Mouse (Mus musculus) right cerebral cortex, postnatal 14 days (tissue): ENCODE data around the gene Hilpda.
A peak's percentile ranks its signal among the peaks of the same experiment; 100 is the strongest.

Experiments used
- DNase-seq: peaks from one replicate; pipeline ENCODE4 v3.0.0; 2022

Gene Hilpda

DNA sequence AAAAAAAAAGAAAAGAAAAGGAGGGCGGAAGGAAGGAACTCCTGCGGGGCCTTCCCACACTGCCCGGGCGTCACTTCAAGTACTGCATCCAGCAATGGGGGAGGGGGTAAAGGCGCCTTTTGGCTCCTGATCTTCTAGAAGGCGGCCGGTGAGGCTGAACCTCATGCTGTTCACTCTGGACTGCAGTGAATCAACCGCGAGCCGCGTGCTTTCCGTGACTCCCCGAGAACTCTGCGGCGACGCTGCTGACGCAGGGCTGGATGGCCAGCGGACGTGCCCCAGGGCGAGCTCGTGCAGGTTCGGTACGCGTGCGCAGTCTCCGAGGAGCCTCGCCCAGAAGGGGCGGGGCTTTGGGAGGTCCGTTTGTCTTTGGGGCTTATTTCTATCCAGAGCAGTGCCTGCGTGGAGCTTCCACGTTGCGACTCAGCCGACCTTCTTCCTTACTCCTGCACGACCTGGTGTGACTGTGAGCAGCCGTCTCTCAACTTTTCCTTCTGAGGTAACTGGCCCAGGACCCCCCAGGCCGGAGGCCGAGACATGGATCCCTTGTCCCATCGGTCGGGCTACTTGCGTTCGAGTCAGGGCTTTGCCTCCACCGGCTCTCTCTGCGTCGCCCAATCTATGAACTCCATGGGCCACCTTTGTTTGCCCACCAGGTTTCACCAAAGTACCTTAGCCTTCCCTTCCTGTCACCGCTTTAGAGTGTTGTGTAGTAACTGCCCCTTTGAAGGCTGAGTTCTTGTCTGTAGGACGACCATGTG, at the start of gene Hilpda:
Gene Hilpda, plus strand, starts transcription at position 177 of the 761 bp plus-strand sequence.
- DNase-seq, result peak; percentile 87

DNA sequence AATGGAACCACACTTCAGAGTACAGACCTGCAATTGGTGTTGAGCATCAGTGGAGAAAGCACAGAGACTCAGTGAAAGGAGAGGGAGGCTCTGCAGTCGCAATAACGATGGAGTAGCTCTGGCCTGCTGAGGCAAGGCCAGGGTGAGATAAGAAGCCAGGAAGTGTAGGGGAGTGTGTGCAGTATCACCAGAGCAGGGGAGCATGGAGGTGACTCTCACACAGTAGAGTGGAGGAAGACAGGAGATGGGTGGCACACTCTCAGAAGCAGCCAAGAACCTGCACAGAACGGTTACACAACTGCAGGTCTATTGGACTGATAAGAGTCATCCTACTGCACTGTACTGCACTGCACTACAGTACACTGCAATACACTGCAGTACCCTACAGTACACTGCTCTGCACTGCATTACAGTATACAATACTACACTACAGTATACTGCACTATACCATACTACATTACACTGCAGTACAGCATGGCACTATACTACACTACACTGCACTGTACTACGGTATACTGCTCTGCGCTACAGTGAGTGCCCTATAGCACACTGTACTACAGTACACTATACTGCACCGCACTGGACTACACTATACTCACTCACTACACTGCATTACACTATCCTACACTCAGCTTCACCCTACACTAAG, 42.9 kb upstream of the Hilpda start:
- DNase-seq, result no peak

DNA sequence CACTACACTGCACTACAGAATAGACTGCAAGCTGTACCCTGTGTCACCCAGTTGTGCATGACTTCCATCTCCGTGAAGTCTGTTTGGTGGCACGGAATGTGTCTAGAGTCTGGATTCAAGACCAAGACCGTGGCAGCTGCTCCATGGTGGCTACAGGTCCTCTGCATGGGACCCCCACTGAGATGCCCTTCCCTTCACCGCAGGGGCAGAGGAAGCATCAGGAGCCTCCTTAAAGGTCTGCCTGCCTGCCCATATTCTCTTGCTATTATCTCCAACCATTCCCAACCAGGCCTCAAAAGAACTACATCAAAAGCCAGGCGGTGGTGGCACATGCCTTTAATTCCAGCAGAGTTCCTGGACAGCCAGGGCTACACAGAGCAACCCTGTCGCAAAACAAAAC, 41.9 kb upstream of the Hilpda start:
- no peak for DNase-seq

DNA sequence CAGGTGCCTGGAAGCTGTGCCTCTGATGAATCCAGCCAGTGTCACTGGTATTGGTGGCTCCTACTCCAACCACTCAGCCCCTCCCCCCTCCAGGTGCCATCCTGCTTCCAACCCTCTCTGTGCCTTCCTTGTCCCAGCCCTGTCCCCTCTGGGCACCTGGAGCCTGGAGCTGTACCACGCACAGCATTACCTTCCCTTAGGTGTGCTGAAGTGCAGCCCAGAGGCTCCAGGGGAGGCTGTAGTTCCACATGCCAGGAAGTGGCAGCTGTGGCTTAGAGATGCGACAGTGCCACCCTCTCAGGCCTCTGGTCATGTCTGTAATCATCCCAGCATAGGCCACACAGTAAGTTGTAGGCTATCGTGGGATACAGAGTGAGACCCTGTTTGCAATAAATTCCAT, 40.5 kb upstream of the Hilpda start:
- DNase-seq, result no peak

DNA sequence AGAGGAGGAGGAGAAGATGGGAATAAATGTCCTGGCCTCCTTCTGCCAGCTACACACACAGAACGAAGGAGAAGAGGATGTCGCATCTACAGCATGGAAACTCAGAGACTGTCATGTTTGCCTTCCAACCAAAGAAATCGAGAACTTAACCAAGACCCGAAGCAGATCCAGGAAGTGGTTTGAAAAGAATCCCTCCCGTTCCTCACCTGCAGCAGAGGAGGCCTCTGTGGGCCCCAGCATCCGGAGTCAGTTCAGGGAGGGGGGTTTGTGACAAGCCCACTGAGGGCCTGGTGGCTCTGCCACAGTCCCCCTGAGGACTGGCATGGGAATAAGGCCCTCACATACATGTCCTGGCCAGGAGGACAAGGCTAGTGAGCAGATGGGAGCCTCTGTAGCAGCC, 40.0 kb upstream of the Hilpda start:
- DNase-seq, result no peak

DNA sequence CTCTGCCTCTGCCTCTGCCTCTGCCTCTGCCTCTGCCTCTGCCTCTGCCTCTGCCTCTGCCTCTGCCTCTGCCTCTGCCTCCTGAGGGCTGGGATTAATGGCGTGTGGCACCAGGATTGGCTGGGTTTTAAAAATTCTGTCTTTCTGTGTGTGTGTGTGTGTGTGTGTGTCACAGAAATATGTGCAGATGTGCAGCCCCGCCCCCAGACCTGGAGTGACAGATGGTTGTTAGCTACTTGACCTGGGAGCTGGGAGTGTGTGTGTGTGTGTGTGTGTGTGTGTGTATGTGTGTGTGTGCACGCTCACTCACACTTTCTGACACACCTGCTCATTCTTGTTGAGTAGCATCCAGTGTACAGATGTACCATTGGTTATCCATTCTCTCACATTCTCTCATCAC, 38.6 kb upstream of the Hilpda start:
- DNase-seq, result no peak

DNA sequence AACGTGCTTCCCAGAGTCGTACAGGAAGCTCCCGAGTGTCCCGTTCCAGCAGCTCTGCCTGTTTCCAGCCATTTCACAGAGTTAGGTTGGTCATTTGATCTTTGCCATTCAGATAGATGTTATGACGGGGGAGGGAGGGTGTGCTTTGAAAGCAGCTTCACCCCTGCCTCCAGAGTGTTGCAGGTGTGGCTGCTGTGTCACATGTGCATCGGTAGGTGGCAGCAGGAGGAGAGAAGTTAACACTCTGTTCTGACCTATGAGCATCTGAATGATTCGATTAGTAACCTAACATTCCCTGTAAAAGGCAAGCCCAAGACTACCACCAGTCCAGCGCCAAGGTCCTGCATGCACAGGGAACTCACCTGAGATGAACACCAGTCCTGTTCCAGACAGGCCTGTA, 38.0 kb upstream of the Hilpda start:
- DNase-seq, result no peak

DNA sequence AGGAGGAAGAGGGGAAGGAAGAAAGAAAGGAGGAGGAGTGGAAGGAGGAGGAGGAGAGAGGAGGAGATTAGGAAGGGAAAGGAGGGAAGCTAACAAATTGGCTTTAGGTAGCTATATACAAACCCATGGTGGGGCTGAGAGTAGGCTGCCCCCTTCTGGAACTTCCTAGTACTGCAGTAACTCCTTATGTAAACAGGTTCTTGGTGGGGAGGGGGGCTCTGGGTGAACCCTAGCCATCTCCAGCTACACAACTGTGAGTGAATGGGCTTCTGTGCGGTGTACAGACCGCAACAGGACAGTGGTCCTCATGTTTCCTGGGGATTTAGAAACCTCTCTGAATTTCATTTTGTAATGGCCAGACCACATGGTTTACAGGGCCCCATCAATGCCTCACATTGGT, 31.5 kb upstream of the Hilpda start:
- DNase-seq, result peak; percentile 27

DNA sequence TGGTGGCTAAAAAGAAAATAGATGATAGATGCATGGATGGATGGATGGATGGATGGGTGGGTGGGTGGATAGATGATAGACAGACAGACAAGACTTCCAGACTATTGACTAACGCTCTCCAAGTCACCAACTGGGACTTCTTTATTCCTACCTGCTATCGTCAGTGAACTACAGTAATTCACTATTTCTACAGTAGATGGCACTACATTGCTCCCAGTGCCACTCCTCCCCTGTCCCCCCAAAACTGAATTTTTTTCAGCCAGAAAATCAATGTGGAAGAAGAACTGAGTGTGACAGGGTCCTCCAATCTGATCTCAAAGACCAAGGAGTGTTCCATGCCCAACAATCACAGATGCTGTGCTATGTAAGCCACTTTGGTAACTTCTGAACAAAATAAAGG, 30.6 kb upstream of the Hilpda start:
- no peak for DNase-seq

DNA sequence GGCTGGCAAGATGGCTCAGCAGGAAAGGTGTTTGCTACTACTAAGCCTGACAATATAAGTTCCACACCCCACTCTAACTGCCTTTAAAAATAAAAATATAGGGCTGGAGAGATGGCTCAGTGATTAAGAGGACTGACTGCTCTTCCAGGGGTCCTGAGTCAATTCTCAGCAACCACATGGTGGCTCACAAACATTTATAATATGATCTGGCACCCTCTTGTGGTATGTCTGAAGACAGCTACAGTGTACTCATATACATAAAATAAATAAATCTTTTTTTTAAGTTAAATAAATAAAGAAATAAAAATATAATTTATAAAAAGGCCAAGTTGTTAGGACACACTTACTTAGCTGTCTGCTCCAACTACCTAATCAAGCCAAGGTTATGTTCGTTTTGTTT, 30.0 kb upstream of the Hilpda start:
- DNase-seq, result no peak

DNA sequence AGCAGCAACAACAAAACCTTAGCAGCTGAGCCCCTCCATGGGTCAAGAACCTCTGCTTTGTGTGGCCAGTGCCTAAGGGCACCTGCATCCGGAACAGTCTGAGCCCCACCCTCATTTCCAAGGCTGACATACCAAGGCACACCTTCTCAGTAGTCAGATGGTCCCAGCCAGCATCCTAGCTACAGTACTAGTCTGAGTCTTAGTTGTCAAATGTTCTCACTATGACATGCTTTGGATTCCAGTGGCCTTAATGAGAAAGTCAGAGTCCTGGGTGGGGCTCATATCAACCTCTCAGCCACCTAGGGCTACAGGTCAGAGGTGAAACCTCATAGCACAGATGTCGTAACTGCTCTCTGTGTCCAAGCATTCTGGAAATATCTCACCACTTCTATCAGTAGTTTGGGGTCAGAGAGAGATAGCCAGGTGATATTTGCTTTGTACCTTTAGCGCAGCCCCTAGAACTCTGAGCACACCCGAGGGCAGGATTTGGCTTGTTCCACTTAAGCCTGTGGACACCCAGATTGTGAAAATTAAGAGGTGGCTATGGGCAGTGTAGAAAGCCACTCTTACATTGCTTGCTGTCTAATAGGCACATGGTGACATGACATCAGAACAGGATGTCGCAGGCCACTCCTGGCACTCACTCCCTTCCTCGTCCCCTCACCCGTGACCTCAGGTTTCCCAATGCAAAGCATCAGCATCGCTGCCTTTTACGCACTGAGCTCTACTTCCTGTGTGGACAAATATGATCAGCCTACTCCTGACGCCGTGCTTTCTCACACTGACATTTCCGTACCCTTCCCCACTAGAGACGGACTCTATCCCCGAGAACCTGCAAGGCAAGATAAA, 26.8 kb upstream of the Hilpda start:
- DNase-seq, result no peak

DNA sequence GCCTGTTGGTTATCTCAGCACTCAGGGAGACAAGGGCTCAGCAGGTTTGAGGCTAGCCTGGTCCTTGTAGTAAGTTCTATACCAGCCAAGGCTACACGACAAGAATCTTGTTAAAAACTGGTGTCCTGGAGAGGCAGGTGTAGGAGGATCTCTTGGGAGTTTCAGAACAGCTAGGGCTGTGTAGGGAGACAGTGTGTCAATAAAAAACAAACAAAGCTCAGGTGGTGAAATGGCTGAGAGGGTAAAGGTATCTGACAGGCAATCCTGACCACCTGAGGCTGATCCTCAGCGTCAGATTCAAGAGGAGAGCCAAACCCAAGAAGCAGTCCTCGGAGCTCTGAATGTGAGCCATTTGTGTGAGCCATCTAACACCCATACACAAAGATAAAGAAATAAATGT, 26.1 kb upstream of the Hilpda start:
- no peak for DNase-seq

DNA sequence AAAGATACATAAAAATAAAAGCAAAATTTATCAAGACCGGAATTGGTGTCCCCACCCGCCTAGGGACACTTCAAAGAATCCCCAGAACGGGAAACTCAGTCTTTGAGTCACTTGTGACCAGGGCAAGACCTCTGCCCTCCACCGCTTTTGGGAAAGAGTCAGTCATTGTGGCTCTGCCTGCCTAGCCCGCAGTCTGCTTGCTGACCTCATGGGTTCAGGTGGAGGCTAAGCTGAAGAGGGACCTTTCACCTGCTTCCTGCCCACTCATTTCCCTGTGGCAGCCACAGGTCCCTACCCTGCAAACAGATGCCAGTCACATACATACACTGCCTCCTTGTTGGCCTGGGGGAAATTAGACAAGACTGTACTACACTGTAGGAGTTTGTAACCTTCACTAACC, 25.7 kb upstream of the Hilpda start:
- no peak for DNase-seq

DNA sequence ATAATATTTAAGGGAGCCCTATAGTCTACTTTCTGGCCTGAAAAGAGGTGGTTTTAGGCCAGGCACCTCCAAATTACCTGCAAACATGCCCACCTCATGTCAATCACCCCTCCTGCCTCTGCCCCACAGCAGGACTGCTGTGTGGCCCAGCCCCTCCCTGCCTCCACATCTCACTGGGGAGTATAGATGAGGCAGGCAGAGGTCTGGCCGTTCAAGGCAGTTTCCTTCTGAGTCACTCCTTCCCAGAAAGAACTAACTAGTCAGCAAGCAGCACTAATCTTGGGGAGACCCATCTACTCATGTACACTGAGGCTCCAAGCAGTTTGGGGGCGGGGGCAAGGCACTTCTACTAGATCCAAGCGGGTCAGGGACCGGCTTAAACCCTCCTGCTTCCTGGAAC, 25.2 kb upstream of the Hilpda start:
- no peak for DNase-seq

DNA sequence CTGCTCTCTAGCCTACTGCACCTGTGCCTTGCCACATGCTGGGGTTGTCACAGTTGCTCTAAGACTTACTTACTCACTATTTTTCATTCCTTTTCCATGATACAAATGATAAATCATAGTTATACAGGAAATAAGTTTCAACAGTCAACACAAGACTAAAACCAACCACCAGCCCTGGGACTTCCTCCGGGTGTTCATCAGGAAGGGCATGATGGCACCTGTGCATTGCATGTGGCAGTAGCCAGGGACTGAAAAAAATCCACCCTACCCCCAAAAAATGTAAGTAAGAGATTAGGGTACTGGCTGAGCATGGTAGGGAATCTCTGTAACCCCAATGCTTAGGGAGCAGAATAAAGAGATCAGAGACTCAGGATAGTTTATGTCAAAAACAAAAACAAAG, 12.9 kb upstream of the Hilpda start:
- no peak for DNase-seq

DNA sequence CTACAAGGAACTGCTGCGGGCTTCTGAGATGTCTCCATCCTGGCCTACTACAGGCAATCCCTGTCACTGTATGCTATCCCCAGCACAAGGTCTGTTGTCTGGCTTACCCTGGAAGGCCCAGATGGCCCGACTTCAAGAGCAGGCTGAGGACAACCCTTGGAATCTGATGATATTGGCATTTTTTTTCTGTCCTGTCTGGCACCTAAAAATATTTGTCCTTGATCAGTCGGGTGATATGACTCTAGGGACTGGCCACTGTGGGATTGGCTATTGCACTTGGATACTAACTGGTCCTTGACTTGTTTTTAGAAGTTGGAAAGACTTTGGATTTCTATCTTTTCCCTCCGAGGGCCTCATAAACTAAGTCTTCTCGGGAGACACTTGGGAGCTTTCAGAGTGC, 10.5 kb upstream of the Hilpda start:
- no peak for DNase-seq

DNA sequence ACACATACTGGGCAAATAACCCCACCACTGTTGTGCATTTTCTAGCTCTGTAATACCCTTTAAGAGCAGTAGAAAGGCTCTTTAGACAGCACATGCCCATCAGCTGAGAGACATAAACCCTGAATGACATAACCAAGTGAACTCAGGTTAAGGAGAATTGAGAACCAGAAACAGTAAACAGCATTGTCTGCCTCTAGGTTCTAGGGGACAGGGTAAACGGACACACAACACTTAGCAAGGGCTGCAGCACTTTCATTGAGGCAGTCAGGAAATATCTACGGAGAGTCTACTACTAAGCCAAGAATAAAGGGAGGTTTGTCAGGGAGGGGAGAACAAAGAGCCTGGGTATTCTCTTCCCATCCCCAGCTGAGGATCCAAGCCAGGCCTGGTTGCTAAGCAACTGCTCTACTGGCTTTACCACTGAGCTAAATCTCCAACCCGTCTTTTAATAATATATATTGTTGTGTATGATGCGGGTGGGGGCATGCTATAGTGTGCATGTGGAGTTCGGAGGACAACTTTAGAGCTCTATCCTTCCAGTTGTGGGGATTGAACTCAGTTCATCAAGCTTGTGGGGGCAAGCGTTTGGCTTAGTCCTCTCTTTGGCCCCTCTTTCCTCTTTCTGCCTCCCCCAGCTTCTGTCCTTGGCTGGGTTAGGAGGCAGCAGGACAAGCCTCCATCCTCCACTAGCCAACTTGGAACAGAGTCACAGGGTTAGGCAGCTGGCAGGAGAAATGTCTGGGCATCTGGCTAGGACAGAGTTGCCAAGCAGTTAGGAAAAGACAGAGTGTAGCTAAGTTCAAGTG, 8.4 kb upstream of the Hilpda start:
- peak; percentile 16 for DNase-seq

DNA sequence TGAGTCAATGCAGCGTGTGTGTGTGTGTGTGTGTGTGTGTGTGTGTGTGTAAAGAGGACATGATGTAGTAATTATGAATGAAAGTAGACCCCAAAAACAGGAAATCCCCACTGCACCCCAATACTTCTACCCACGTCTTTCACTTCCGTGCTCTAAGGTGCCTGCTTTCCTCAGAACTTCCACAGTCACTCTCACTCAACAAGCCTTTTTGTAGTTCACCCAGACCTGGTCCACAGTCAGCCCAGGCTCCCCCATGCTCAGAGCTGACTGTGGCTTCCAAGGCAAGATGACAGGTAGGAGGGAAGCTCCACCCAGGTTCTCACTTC, 7.9 kb upstream of the Hilpda start:
- no peak for DNase-seq

DNA sequence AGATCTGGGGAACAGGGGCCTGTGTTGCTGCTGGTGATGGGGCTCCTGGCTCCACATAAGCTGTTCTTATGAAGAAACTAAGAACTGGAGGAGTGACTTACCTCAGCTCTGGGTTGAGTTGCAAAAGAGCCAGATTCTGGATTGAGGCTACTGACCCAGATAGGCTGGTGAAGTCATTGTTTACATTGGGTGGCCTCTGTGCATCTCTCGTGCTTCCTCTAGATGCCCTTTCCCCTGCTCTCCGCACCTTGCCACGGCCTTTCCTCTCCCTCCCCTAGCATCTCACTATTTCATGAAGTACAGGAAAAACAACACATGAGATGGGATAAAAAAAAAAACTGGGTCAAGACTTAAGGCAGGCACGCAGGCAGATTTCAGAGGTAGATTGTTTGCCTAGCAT, 5.4 kb upstream of the Hilpda start:
- DNase-seq, result no peak

DNA sequence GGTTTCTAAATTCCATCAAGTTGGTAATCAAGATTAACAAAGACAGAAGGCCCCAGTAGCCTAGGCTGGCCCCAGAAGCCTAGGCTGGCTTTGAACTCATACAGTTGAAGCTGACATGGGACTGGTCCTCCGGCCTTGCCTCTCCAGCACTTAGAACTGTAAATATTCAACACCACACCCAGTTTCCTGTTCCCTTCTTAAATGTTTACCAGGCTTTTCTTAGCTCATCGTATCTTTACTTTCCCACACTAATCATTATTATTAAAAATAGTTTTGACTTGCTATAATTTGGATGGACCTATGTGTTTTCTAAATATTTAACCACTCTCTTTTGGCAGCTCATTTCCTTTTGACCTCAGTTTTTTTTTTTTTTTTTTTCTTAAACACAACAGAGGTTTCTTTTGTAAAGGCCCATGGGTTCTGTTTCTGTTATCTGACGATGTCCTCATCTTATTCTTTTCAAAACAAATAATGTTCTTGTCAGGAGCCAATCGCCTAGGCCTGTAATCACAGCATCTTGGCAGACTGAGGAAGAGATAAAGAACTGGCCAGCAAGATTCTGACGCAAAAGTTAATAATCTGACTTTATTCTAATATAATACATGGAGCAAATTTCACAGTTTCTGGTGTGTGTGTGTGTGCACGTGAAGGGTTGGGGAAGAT, 3.2 kb upstream of the Hilpda start:
- no peak for DNase-seq

DNA sequence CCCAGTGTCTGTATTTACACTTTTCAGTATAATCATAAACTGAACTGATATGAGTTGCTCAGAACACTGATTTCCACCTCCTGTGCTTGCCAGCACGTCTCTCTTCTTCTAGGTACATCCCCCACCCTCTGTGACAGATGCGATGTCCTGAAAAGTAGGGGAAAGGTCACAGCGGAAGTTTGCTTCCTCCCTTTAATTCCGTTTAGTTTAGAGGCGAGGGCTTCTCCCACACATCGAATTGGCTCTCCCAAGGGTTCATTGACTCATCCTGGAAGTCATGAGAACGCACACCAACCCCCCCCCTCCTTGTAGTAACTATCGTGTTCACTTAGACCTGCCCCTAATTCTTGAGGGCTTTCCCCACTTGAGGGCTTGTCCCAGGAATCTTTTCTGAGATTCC, 1.3 kb upstream of the Hilpda start:
- DNase-seq, result no peak

DNA sequence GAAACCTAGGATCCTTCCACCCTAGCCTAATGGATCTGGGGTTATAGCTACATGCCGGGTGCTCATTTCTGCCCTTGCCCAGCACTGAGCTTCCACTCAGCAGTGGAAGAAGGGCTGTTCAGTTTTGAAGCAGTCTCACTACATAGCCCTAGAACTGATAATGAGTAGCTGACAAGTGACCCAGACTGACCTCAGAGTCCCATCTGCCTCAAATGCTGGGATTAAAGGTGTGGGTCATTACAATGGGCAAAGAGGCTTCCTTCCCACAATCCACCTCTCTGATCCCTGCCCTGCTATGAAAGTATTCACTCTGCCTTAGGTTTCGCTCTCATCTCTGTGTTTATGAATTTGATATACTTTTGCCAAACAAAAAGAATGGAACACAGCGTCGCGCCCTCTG, 4.5 kb downstream of the Hilpda start:
- DNase-seq, result no peak
